Mouse (Mus musculus): ENCODE data around the gene Parp6. TPM values are rescaled to one million over a fixed set of nuclear protein-coding genes. Genes with fewer than 3 reads are reported as not detected.

Parp6 gene
- polyA plus RNA-seq, 1 experiment from 2014 or later = 46.0 TPM

- H3K36me3 ChIP-seq = peaks cover 21% of the 10 kb centered on the region
- no peaks in the 10 kb centered on the region for H3K9me3 ChIP-seq
- ATAC-seq (ENCODE audit: insufficient number of reproducible peaks, insufficient read depth, low FRiP score, low TSS enrichment) = 0 out of 2 replicates have a peak, but pooled peaks have one; percentile 25
- H3K4me1 ChIP-seq = peaks cover 40% of the 10 kb centered on the region
- no peaks in the 10 kb centered on the region for H3K27me3 ChIP-seq
- H3K27ac ChIP-seq = peak overlapping the region; percentile 97
- H3K4me2 ChIP-seq (replicated peaks) = peak overlapping the region; percentile 85
- peak overlapping the region; percentile 81 for H3K9ac ChIP-seq
- WGBS = under 1% methylated on average over 65 of the region's 65 CpGs
- H3K4me3 ChIP-seq = peak overlapping the region; percentile 75
These were observed 39.8 kb downstream of the Parp6 start for GRCm38 (mm10) chr9:59656635-59657617.

DNA sequence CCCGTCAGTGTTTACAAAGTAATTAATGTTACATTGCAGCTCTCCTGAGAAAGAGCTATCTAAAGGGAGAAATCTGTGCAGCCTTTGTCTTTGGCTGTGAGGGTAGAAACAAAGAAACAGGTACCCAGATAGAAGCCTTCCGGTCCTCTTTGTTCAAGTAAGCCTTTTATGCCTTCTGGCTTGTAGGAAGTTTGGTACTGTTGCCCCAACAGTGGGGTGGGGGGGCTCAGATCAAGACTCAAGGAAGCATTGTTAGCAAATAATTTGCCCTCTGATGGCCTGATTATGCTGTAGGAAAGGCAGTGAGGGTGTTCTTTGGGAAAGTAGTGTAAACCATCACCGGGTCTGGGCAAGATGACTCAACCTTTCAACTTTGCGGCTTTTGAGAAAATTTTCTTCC is 41.1 kb downstream of the Parp6 start:
- peak overlapping the region; percentile 97; the same call in 1 of the 2 replicates for H3K27ac ChIP-seq
- peak overlapping the region; percentile 81 for H3K9ac ChIP-seq
- H3K27me3 ChIP-seq = no peaks in the 10 kb centered on the region
- no peaks in the 10 kb centered on the region for H3K9me3 ChIP-seq
- no peak for ATAC-seq (ENCODE audit: insufficient number of reproducible peaks, insufficient read depth, low FRiP score, low TSS enrichment)
- H3K4me3 ChIP-seq = peak overlapping the region; percentile 75
- H3K4me1 ChIP-seq = peaks cover 42% of the 10 kb centered on the region
- H3K36me3 ChIP-seq = peaks cover 25% of the 10 kb centered on the region
- WGBS = 5% methylated on average over 4 of the region's 4 CpGs
- H3K4me2 ChIP-seq (replicated peaks) = peak overlapping the region; percentile 85

DNA sequence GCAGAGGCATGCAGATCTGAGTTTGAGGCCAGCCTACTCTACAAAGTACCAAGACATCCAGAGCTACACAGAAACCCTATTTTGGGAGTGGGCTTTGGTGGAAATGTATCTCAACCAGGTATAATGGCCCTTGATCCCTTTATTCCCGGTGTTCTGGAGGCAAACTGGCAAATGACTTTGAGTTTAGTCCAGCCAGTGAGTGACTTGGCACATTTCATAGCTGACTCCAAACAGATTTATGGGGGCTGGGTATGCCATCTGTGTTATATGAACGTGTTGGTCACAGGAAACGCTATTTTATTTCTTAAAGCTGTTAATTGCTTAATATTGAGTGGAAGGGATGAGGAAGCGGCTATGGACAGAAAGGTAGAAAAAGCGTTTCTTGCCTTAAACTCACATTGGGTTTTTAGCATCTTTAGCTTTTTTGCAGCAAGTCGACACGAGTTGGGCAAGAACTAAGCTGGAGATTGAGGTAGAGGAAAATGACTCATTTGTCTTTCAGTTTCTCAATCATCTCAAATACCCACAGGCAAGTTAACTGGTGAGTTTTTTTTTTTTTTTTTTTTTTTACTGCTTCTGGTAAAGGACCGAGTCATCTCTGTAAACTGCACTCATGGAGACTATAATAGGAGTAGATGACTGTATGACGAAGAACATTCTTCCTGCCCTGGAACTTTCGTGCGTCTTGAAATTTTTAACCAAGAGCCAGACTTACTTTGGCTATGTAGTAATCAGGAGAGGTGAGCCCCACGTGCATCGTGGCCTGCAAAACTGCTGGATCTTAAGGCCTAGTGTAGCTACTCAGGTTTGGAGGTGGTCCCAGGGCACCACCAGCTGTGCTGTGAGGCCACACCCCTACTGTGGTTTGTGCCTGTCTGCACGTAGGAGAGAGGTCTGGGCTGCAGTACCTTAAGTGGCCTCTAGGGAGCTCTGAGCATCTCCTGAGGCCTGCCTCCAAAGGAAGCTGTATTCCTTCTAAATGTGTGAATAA is 42.2 kb downstream of the Parp6 start:
- WGBS = 24% methylated on average over 14 of the region's 14 CpGs
- H3K4me2 ChIP-seq (replicated peaks) = peak overlapping the region; percentile 85
- H3K36me3 ChIP-seq = peaks cover 33% of the 10 kb centered on the region
- peak overlapping the region; percentile 75; the same call in 1 of the 2 replicates for H3K4me3 ChIP-seq
- no peaks in the 10 kb centered on the region for H3K27me3 ChIP-seq
- no peaks in the 10 kb centered on the region for H3K9me3 ChIP-seq
- H3K4me1 ChIP-seq = peaks cover 42% of the 10 kb centered on the region
- peak overlapping the region; percentile 50; the same call in 1 of the 2 replicates for H3K27ac ChIP-seq
- ATAC-seq (ENCODE audit: insufficient number of reproducible peaks, insufficient read depth, low FRiP score, low TSS enrichment) = no peak
- H3K9ac ChIP-seq = peak overlapping the region; percentile 7; the same call in 1 of the 2 replicates

- Histone ChIP-seq H3K9ac (no peak overlapping the region), H3K27ac (peak overlapping the region; percentile 63), H3K9me3 (no peaks in the 10 kb centered on the region), H3K27me3 (no peaks in the 10 kb centered on the region), H3K36me3 (peaks cover 44% of the 10 kb centered on the region), H3K4me2 (replicated peaks) (peak overlapping the region; percentile 85), H3K4me3 (no peak overlapping the region), H3K4me1 (peaks cover 42% of the 10 kb centered on the region)
- 70% methylated on average over 10 of the region's 10 CpGs for WGBS
- no peak for ATAC-seq (ENCODE audit: insufficient number of reproducible peaks, insufficient read depth, low FRiP score, low TSS enrichment)
These were observed 43.3 kb downstream of the Parp6 start for GRCm38 (mm10) chr9:59660421-59660820.

DNA sequence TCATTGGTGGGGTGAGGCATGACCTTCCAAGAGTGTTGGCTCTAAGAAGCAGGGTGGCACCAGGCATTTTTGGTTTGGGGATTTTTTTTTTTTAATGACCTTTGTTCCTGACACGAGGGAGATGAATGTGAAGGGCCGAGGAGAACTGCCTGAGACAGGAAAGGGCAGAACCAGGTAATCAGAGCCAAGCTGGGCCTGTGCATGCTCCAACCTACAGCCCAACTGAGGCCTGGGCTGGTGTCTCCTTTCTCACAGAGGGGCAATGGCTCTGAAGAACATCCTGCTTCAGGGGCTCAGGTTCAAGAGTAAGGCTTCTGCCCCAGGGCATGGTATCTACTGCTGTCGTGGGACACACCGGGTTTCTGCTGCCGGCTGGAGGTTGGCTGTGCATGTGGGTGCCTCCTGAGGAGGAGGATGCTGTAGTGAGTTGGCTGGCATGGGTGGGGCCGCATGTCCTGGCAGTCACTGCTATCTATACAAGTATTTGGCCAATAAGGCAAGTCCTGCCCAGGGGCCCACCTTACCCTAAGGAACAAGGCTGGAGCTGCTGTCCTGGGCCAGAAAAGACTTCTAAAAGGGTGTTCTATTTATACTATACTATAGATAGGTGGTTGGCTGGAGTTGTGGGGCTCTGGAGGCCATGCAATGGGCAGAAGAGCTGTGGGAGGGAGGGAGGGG is 44.4 kb downstream of the Parp6 start:
- Histone ChIP-seq H3K4me2 (replicated peaks) (0 out of 2 replicates have a peak overlapping the region, but pooled peaks have one; percentile 17), H3K36me3 (peaks cover 54% of the 10 kb centered on the region), H3K27me3 (no peaks in the 10 kb centered on the region), H3K9me3 (no peaks in the 10 kb centered on the region), H3K9ac (no peak overlapping the region), H3K4me3 (no peak overlapping the region), H3K27ac (no peak overlapping the region), H3K4me1 (peaks cover 42% of the 10 kb centered on the region)
- WGBS = 62% methylated on average over 6 of the region's 6 CpGs
- ATAC-seq (ENCODE audit: insufficient number of reproducible peaks, insufficient read depth, low FRiP score, low TSS enrichment) = no peak

- H3K4me1 ChIP-seq = peaks cover 35% of the 10 kb centered on the region
- H3K9me3 ChIP-seq = no peaks in the 10 kb centered on the region
- H3K36me3 ChIP-seq = peaks cover 72% of the 10 kb centered on the region
- WGBS = 85% methylated on average over 7 of the region's 7 CpGs
- no peak for ATAC-seq (ENCODE audit: insufficient number of reproducible peaks, insufficient read depth, low FRiP score, low TSS enrichment)
- H3K27ac ChIP-seq = no peak overlapping the region
- H3K9ac ChIP-seq = no peak overlapping the region
- no peak overlapping the region for H3K4me2 ChIP-seq (replicated peaks)
- no peaks in the 10 kb centered on the region for H3K27me3 ChIP-seq
- H3K4me3 ChIP-seq = no peak overlapping the region
These were observed 46.1 kb downstream of the Parp6 start for GRCm38 (mm10) chr9:59663226-59663625.

DNA sequence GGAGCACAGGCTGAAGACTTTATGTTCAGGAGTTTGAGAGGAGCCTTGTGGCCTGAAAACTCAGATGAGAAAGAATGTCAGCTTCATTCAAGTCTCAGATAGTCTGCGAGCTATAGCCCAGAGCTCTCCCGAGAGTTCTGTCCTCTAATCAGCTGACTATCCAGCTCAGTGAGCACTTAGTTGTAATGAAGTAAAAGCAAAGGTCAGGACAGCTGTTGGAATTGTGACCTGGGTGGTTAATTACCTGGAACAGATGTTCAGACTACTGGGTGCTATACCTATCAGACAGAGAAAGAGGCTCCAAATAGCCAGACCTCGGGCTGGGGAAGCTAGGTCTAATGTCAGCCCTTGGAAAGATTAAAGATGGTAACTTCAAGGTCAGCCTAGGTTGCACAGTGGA is 46.9 kb downstream of the Parp6 start:
- no peaks in the 10 kb centered on the region for H3K27me3 ChIP-seq
- no peaks in the 10 kb centered on the region for H3K9me3 ChIP-seq
- peaks cover 29% of the 10 kb centered on the region for H3K4me1 ChIP-seq
- no peak overlapping the region for H3K9ac ChIP-seq
- H3K4me2 ChIP-seq (replicated peaks) = no peak overlapping the region
- no peak overlapping the region for H3K27ac ChIP-seq
- 64% methylated on average over 3 of the region's 3 CpGs for WGBS
- no peak overlapping the region for H3K4me3 ChIP-seq
- ATAC-seq (ENCODE audit: insufficient number of reproducible peaks, insufficient read depth, low FRiP score, low TSS enrichment) = no peak
- H3K36me3 ChIP-seq = peaks cover 79% of the 10 kb centered on the region

GRCm38 (mm10) chr9:59664664-59665256 is 47.7 kb downstream of the Parp6 start:
- no peaks in the 10 kb centered on the region for H3K27me3 ChIP-seq
- ATAC-seq (ENCODE audit: insufficient number of reproducible peaks, insufficient read depth, low FRiP score, low TSS enrichment) = no peak
- H3K4me1 ChIP-seq = peaks cover 22% of the 10 kb centered on the region; the same call in 1 of the 2 replicates
- H3K4me3 ChIP-seq = no peak overlapping the region
- WGBS = 81% methylated on average over 4 of the region's 4 CpGs
- no peaks in the 10 kb centered on the region for H3K9me3 ChIP-seq
- peaks cover 83% of the 10 kb centered on the region for H3K36me3 ChIP-seq
- H3K27ac ChIP-seq = no peak overlapping the region
- H3K4me2 ChIP-seq (replicated peaks) = no peak overlapping the region
- H3K9ac ChIP-seq = no peak overlapping the region

GRCm38 (mm10) chr9:59666016-59666415 is 48.9 kb downstream of the Parp6 start:
- peaks cover 9% of the 10 kb centered on the region; the same call in 1 of the 2 replicates for H3K4me1 ChIP-seq
- H3K36me3 ChIP-seq = peaks cover 84% of the 10 kb centered on the region
- no peaks in the 10 kb centered on the region for H3K9me3 ChIP-seq
- H3K4me2 ChIP-seq (replicated peaks) = no peak overlapping the region
- H3K4me3 ChIP-seq = no peak overlapping the region
- WGBS = 90% methylated on average over 8 of the region's 8 CpGs
- H3K27me3 ChIP-seq = no peaks in the 10 kb centered on the region
- H3K27ac ChIP-seq = no peak overlapping the region
- no peak overlapping the region for H3K9ac ChIP-seq
- no peak for ATAC-seq (ENCODE audit: insufficient number of reproducible peaks, insufficient read depth, low FRiP score, low TSS enrichment)

DNA sequence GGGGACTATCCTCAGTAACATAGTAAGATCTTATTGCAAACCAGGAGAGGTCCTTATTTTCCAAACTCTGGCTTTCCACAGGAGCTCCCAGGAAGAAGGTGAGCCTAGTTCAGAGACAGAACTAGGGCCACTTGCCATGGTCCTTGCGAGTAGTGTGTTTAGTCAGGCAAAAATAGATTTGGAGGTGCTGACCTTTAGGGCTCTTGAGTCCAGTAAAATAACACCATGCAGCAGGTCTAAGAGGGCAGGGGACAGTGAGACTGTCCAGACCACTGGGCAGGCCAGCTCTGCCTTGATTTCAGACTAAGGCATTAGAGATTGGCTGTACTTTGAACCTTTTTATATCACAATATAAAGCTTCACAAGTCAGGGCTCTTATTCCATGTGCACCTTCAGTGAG is 49.7 kb downstream of the Parp6 start:
- Histone ChIP-seq H3K27me3 (no peaks in the 10 kb centered on the region), H3K4me1 (peaks cover 3% of the 10 kb centered on the region; the same call in 1 of the 2 replicates), H3K9ac (no peak overlapping the region), H3K4me2 (replicated peaks) (no peak overlapping the region), H3K27ac (no peak overlapping the region), H3K9me3 (no peaks in the 10 kb centered on the region), H3K4me3 (no peak overlapping the region), H3K36me3 (peaks cover 85% of the 10 kb centered on the region)
- WGBS = 91% methylated on average over 1 of the region's 1 CpGs
- no peak for ATAC-seq (ENCODE audit: insufficient number of reproducible peaks, insufficient read depth, low FRiP score, low TSS enrichment)

Data from embryonic facial prominence, embryonic 12.5 days (tissue).